Mouse (Mus musculus): ENCODE measurements around the gene Tm9sf1. TPM values are rescaled to one million over a fixed set of nuclear protein-coding genes. Genes with fewer than 3 reads are reported as not detected.

Gene Tm9sf1
- polyA plus RNA-seq, 1 experiment, result 98.1 TPM

DNA sequence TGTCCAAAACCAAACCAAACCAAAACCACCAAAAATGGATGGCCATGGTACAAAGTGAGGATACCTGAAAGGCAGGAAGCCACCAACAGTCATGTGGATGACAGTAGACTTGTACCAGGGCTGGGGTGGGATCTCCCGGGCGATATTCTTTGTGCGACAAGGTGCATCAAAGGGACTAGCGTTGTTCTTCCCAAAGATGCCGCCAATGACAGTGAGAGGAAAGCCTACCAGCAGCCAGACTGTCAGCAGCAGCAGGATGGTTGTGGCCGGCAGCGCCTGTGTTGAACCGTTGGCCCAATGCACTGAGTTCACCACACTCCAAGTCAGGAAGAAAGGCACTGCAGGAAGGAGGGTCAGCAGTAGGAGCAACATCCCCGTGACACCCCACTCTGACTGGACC is 5.8 kb downstream of the Tm9sf1 start, which contains the start of gene Gm49378:
Gene Gm49378 (minus strand): TSS at position 101 of the 400 bp plus-strand sequence.
- no peak for TF ChIP-seq POLR2A (IDR thresholded peaks at IDR 0.05; ENCODE audit: control insufficient read depth, extremely low read depth, insufficient read depth, low read length, poor library complexity)
- no peak for TF ChIP-seq CTCF (IDR thresholded peaks at IDR 0.05; ENCODE audit: borderline replicate concordance, control insufficient read depth, extremely low read depth, insufficient read depth, low read length, poor library complexity)
- no peaks in the 10 kb centered on the region for H3K27me3 ChIP-seq (ENCODE audit: control insufficient read depth, insufficient read depth, low read length)
- H3K4me1 ChIP-seq (replicated peaks; ENCODE audit: control insufficient read depth, insufficient read depth, low read length), result peaks cover 13% of the 10 kb centered on the region
- no peaks in the 10 kb centered on the region; the same call in 1 of the 2 replicates for H3K36me3 ChIP-seq (ENCODE audit: control insufficient read depth, insufficient read depth, low read length)
- H3K27ac ChIP-seq (ENCODE audit: control insufficient read depth, insufficient read depth, low read length), result no peak within 1 kb of the TSS
- no peak for DNase-seq
- no peak within 1 kb of the TSS for H3K4me3 ChIP-seq (ENCODE audit: control insufficient read depth, insufficient read depth, low read length)
- WGBS, result 95% methylated on average over 9 of the region's 9 CpGs

DNA sequence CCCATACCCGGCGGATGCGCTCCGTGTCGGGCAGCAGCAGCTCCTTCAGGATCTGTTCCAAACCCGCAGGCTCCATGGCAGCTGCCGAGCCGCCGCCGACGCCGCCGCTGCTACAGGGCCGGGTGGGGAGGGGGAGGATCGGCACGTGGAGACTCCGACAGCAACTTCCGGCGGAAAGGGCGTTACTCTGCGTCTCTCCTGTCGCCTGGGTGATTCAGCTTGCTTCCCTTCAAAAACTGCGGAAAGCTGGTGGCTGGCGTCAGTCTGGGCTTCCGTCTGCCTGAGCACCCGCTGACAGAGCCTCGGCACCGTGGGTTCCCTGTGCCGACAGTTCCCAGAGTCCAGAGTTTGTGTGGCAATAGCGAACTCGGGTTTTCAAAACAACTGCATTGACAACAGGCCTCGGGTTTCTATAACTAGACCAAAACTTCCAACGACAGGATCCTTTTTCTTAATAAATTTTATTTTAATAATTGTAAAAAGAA is 8.0 kb downstream of the Tm9sf1 start, which contains the start of gene Ipo4:
Gene Ipo4 (minus strand): TSS at position 435 of the 485 bp plus-strand sequence.
- peaks cover 6% of the 10 kb centered on the region for H3K4me1 ChIP-seq (replicated peaks; ENCODE audit: control insufficient read depth, insufficient read depth, low read length)
- H3K4me3 ChIP-seq (ENCODE audit: control insufficient read depth, insufficient read depth, low read length), result peak within 1 kb of the TSS; percentile 51
- peak; percentile 84 for DNase-seq
- no peaks in the 10 kb centered on the region; the same call in 1 of the 2 replicates for H3K36me3 ChIP-seq (ENCODE audit: control insufficient read depth, insufficient read depth, low read length)
- under 1% methylated on average over 30 of the region's 33 CpGs for WGBS
- TF ChIP-seq POLR2A (IDR thresholded peaks at IDR 0.05; ENCODE audit: control insufficient read depth, extremely low read depth, insufficient read depth, low read length, poor library complexity), result peak; percentile 62; the same call in 1 of the 2 replicates
- no peak for TF ChIP-seq CTCF (IDR thresholded peaks at IDR 0.05; ENCODE audit: borderline replicate concordance, control insufficient read depth, extremely low read depth, insufficient read depth, low read length, poor library complexity)
- H3K27me3 ChIP-seq (ENCODE audit: control insufficient read depth, insufficient read depth, low read length), result no peaks in the 10 kb centered on the region
- no peak within 1 kb of the TSS for H3K27ac ChIP-seq (ENCODE audit: control insufficient read depth, insufficient read depth, low read length)

DNA sequence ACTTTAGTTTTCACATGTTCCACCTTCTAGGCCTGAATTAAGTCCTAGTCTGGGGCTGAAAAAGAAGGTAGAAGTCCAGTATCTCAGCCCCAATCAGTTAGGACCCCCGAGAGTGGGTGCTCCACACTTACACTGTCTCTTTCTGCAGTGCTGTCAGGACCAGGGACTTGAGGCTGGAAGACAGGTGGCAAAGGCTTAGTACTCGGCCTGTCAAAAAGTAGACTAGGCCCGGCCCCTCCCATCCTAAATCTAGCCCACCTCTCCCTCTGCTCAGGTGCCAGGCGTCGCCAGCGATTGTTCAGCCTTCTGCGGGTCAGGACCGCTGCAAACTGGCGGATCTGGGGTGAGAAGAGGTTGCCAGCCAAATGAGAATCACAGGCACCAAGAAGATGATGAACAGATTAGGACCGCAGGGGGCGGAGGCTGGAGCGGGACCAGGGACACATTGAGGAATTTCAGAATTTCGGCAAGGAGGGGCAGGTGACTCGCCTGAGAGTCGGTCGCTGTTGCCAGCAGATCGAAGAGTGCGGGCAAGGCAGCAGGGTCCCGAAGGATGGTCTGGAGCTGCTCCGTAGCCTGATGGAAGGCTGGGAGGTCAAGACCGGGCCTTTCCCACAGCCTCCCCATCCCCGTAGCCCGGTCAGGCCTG is 8.6 kb downstream of the Tm9sf1 start:
- H3K36me3 ChIP-seq (ENCODE audit: control insufficient read depth, insufficient read depth, low read length), result no peaks in the 10 kb centered on the region; the same call in 1 of the 2 replicates
- TF ChIP-seq POLR2A (IDR thresholded peaks at IDR 0.05; ENCODE audit: control insufficient read depth, extremely low read depth, insufficient read depth, low read length, poor library complexity) (no peak), CTCF (IDR thresholded peaks at IDR 0.05; ENCODE audit: borderline replicate concordance, control insufficient read depth, extremely low read depth, insufficient read depth, low read length, poor library complexity) (no peak)
- DNase-seq, result no peak
- peak overlapping the region; percentile 51 for H3K4me3 ChIP-seq (ENCODE audit: control insufficient read depth, insufficient read depth, low read length)
- H3K27ac ChIP-seq (ENCODE audit: control insufficient read depth, insufficient read depth, low read length), result no peak overlapping the region
- 7% methylated on average over 23 of the region's 23 CpGs for WGBS
- peaks cover 6% of the 10 kb centered on the region for H3K4me1 ChIP-seq (replicated peaks; ENCODE audit: control insufficient read depth, insufficient read depth, low read length)
- H3K27me3 ChIP-seq (ENCODE audit: control insufficient read depth, insufficient read depth, low read length), result no peaks in the 10 kb centered on the region

DNA sequence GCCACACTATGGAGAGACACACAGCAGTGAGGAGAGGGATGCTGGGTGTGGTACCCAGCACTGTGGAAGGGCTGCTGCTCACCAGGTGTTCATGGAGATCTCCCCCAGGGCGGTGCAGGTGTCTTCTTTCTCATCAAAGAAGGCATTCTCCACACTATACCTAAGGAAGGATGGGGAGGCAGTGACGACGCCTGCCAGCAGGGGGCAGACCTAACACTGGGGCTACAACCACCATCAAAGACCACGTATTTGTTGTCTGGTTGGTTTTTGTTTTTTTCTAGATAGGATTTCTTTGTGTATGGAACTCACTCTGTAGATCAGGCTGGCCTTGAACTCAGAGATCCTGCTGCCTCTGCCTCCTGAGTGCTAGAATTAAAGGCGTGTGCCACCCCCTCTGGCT is 14.3 kb downstream of the Tm9sf1 start:
- H3K4me1 ChIP-seq (replicated peaks; ENCODE audit: control insufficient read depth, insufficient read depth, low read length), result no peaks in the 10 kb centered on the region
- WGBS, result 38% methylated on average over 5 of the region's 5 CpGs
- DNase-seq, result peak; percentile 81
- no peak overlapping the region for H3K4me3 ChIP-seq (ENCODE audit: control insufficient read depth, insufficient read depth, low read length)
- no peaks in the 10 kb centered on the region for H3K36me3 ChIP-seq (ENCODE audit: control insufficient read depth, insufficient read depth, low read length)
- no peaks in the 10 kb centered on the region for H3K27me3 ChIP-seq (ENCODE audit: control insufficient read depth, insufficient read depth, low read length)
- no peak overlapping the region for H3K27ac ChIP-seq (ENCODE audit: control insufficient read depth, insufficient read depth, low read length)
- TF ChIP-seq CTCF (IDR thresholded peaks at IDR 0.05; ENCODE audit: borderline replicate concordance, control insufficient read depth, extremely low read depth, insufficient read depth, low read length, poor library complexity) (peak; percentile 84; the same call in 1 of the 2 replicates), POLR2A (IDR thresholded peaks at IDR 0.05; ENCODE audit: control insufficient read depth, extremely low read depth, insufficient read depth, low read length, poor library complexity) (no peak)

DNA sequence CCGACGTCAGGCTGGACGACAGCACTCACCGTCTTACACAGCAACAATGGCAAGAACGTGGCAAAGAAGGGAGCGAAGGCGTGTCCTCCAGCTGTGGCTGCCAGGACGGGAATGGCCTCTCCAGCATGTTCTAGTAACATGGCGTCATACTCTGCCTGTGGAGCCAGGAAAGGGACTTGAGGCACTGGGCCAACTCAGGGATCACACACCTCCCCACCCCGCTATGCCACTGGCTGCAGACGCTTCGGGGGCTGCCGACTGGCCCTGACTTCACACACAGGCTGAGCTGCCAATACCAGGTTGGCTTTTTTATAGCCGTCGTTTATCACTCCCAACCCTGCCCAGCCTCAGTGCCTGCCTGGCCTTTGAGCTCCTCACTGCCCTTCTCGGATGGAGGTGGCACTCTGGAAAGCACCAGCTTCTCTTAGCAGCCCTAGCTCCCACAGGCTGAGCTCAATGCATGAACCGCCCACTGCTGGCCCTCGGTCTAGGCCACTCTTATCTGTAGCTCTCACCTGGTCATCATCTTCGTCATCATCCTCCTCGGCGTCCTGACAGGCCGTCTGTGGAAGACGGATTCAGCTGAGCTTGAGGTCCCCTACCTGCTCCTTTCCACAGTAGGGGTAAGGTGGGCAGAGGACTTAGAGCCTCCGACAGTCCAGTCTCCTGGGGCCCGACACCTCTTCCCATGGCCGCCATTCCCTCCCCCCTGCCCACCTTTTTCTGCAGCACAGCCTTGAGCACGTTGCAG is 15.4 kb downstream of the Tm9sf1 start:
- 98% methylated on average over 27 of the region's 27 CpGs for WGBS
- H3K27ac ChIP-seq (ENCODE audit: control insufficient read depth, insufficient read depth, low read length), result no peak overlapping the region
- DNase-seq, result no peak
- H3K4me3 ChIP-seq (ENCODE audit: control insufficient read depth, insufficient read depth, low read length), result no peak overlapping the region
- TF ChIP-seq CTCF (IDR thresholded peaks at IDR 0.05; ENCODE audit: borderline replicate concordance, control insufficient read depth, extremely low read depth, insufficient read depth, low read length, poor library complexity), result no peak
- no peak for TF ChIP-seq POLR2A (IDR thresholded peaks at IDR 0.05; ENCODE audit: control insufficient read depth, extremely low read depth, insufficient read depth, low read length, poor library complexity)
- H3K4me1 ChIP-seq (replicated peaks; ENCODE audit: control insufficient read depth, insufficient read depth, low read length), result no peaks in the 10 kb centered on the region
- H3K36me3 ChIP-seq (ENCODE audit: control insufficient read depth, insufficient read depth, low read length), result no peaks in the 10 kb centered on the region
- H3K27me3 ChIP-seq (ENCODE audit: control insufficient read depth, insufficient read depth, low read length), result no peaks in the 10 kb centered on the region

DNA sequence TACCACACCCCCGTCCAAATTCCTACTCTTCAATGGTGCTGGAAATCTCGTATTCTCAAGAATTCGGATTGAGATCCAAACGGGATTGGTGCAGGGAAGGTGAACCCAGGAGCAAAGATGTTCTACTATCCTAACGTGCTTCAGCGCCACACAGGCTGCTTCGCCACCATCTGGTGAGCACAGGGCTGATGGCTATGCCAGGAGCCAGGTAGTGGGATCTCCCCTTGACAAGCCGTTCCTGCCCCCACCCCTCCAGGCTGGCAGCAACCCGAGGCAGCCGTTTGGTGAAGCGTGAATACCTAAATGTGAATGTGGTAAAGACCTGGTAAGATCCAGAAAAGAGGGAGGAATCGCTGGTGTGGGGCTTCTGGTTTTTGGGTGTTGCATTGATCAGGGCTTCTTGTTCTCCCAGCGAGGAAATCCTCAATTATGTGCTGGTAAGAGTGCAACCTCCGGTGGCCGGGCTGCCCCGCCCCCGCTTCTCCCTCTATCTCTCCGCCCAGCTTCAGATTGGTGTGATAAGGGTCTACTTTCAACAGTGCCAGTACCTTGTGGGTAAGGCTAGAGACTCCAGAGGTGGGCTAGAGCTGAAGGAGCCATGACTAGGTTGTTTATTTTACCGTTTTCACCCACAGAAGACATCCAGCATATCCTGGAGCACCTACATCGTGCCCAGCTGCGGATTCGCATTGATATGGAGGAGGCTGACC is 25.0 kb downstream of the Tm9sf1 start:
- Histone ChIP-seq H3K27ac (ENCODE audit: control insufficient read depth, insufficient read depth, low read length) (no peak overlapping the region; the same call in 1 of the 2 replicates), H3K27me3 (ENCODE audit: control insufficient read depth, insufficient read depth, low read length) (no peaks in the 10 kb centered on the region), H3K4me1 (replicated peaks; ENCODE audit: control insufficient read depth, insufficient read depth, low read length) (peaks cover 8% of the 10 kb centered on the region), H3K4me3 (ENCODE audit: control insufficient read depth, insufficient read depth, low read length) (peak overlapping the region; percentile 24), H3K36me3 (ENCODE audit: control insufficient read depth, insufficient read depth, low read length) (no peaks in the 10 kb centered on the region)
- no peak for TF ChIP-seq CTCF (IDR thresholded peaks at IDR 0.05; ENCODE audit: borderline replicate concordance, control insufficient read depth, extremely low read depth, insufficient read depth, low read length, poor library complexity)
- TF ChIP-seq POLR2A (IDR thresholded peaks at IDR 0.05; ENCODE audit: control insufficient read depth, extremely low read depth, insufficient read depth, low read length, poor library complexity), result no peak
- no peak for DNase-seq
- 20% methylated on average over 22 of the region's 22 CpGs for WGBS
